In genomic region chr10:72484315-72484714, GRCm38 (mm10) we compare ENCODE assay signal across 13 mouse cellular contexts.
A peak's percentile ranks its signal among the peaks of the same experiment; 100 is the strongest.
DNase-seq lines count a peak whose midpoint lies in the region; ATAC-seq and TF ChIP-seq lines count a peak whose summit lies in the region.
"Had no signal": no experiment of that assay in that cellular context is flagged by ENCODE, and none has a peak within 500 bp of the region (broad histone marks: within the 10 kb centered on the region; RNA-seq: fewer than 3 reads in every experiment).

No protein-coding gene starts in this region.

- no peaks in the 10 kb centered on the region for H3K9me3 ChIP-seq in intestine, postnatal 0 days (ENCODE audit: control insufficient read depth)
- H3K9me3 ChIP-seq: limb, embryonic 13.5 days; midbrain, embryonic 12.5 days had no signal

- no peak overlapping the region for H3K4me3 ChIP-seq in kidney, adult 2 months (ENCODE audit: insufficient read depth, low read depth, low read length)
- no peak overlapping the region for H3K4me3 ChIP-seq in intestine, postnatal 0 days (ENCODE audit: low read depth, low read length)
- H3K4me3 ChIP-seq: limb, embryonic 13.5 days; midbrain, embryonic 12.5 days had no signal

- TF ChIP-seq CTCF in brain, embryonic 14.5 days (IDR thresholded peaks at IDR 0.05; ENCODE audit: borderline replicate concordance, extremely low read depth, insufficient read depth, insufficient read length) = no peak
- TF ChIP-seq CTCF in kidney, adult 2 months (conservative IDR thresholded peaks at IDR 0.05; ENCODE audit: insufficient read depth, insufficient read length, low read depth, low read length) = no peak
- TF ChIP-seq CTCF in intestine, postnatal 0 days (IDR thresholded peaks at IDR 0.05; ENCODE audit: low read depth) = no peak

- no peaks in the 10 kb centered on the region for H3K27me3 ChIP-seq in kidney, adult 2 months (replicated peaks; ENCODE audit: control insufficient read depth, insufficient read depth, low read length)
- H3K27me3 ChIP-seq in intestine, postnatal 0 days (replicated peaks; ENCODE audit: control insufficient read depth, insufficient read depth, low read length) = no peaks in the 10 kb centered on the region
- H3K27me3 ChIP-seq: limb, embryonic 13.5 days; midbrain, embryonic 12.5 days had no signal

- no peaks in the 10 kb centered on the region for H3K4me1 ChIP-seq in kidney, adult 2 months (ENCODE audit: control insufficient read depth, insufficient read depth, low read length)
- no peaks in the 10 kb centered on the region for H3K4me1 ChIP-seq in intestine, postnatal 0 days (replicated peaks; ENCODE audit: control insufficient read depth, insufficient read depth, low read length)
- H3K4me1 ChIP-seq: midbrain, embryonic 12.5 days had no signal

- no peak overlapping the region for H3K9ac ChIP-seq in intestine, postnatal 0 days (ENCODE audit: low read depth, low read length)
- H3K9ac ChIP-seq: limb, embryonic 13.5 days; midbrain, embryonic 12.5 days had no signal

- H3K36me3 ChIP-seq in kidney, adult 2 months (ENCODE audit: control insufficient read depth, insufficient read depth, low read length) = no peaks in the 10 kb centered on the region
- H3K36me3 ChIP-seq in intestine, postnatal 0 days (ENCODE audit: control insufficient read depth, insufficient read depth) = no peaks in the 10 kb centered on the region
- H3K36me3 ChIP-seq: limb, embryonic 13.5 days; midbrain, embryonic 12.5 days had no signal

- no peak for TF ChIP-seq POLR2A in brain, embryonic 14.5 days (IDR thresholded peaks at IDR 0.05; ENCODE audit: borderline replicate concordance, extremely low read depth, insufficient read depth, insufficient read length, poor library complexity, severe bottlenecking)
- TF ChIP-seq POLR2A in kidney, adult 2 months (IDR thresholded peaks at IDR 0.05; ENCODE audit: low read depth, low read length) = no peak

- ATAC-seq in frontal cortex, adult (ENCODE audit: low TSS enrichment) = peak; percentile 99
- no peak for ATAC-seq in intestine, postnatal 0 days

- no peak overlapping the region for H3K27ac ChIP-seq in kidney, adult 2 months (ENCODE audit: insufficient read depth, low read depth, low read length)
- H3K27ac ChIP-seq in intestine, postnatal 0 days (ENCODE audit: low read depth, low read length) = no peak overlapping the region
- H3K27ac ChIP-seq: limb, embryonic 13.5 days; midbrain, embryonic 12.5 days had no signal

- intact Hi-C loops in gastrocnemius, postnatal 14 days (cut with DNase I; ENCODE audit: low total_unique reads) = no loop called here

- no peak overlapping the region for H3K4me2 ChIP-seq in intestine, postnatal 0 days (replicated peaks; ENCODE audit: low read depth)
- H3K4me2 ChIP-seq: limb, embryonic 13.5 days; midbrain, embryonic 12.5 days had no signal

- no peak for DNase-seq in frontal cortex, postnatal 10 days (ENCODE audit: low spot score in 2 of 2)
- DNase-seq in brain, embryonic 14.5 days (ENCODE audit: low read depth) = peak; percentile 71
- peak; percentile 62 for DNase-seq in layer of hippocampus, adult 9-10 months (ENCODE audit: low spot score)
- DNase-seq in right cerebral cortex, postnatal 10 days (ENCODE audit: low spot score in 2 of 2) = peak; percentile 39 to 45
- no peak for DNase-seq in gastrocnemius, postnatal 14 days
- no peak for DNase-seq in kidney, adult 2 months
- DNase-seq: gastrocnemius, postnatal 10 days; kidney, adult 18-20 months; thymus, postnatal 36 days had no signal

- WGBS in kidney, adult 2 months = 69% methylated on average over 3 of the region's 3 CpGs
- 64% methylated on average over 3 of the region's 3 CpGs for WGBS in intestine, postnatal 0 days

Comparison
In these comparisons a context has a peak if more than half of its experiments do, and no peak if none do; other contexts are left out.
1. DNase-seq: peak in brain, embryonic 14.5 days (single experiment), layer of hippocampus, adult 9-10 months (single experiment) and right cerebral cortex, postnatal 10 days (2 of 2); none in frontal cortex, postnatal 10 days (0 of 2), gastrocnemius, postnatal 14 days (single experiment) and kidney, adult 2 months (single experiment).